Mouse (Mus musculus) liver, postnatal 0 days (tissue): ENCODE measurements around the gene Mob2.

Source experiments
- CTCF ChIP-seq: sonication (generic); IDR thresholded peaks from 2 replicates; pipeline ENCODE4 v1.5.1; 2016; ENCODE audit warnings: antibody characterized with exemption, low read depth
- EP300 ChIP-seq: IDR thresholded peaks from 2 replicates; pipeline ENCODE4 v1.6.1; 2016; ENCODE audit warnings: antibody characterized with exemption, low read depth, mild to moderate bottlenecking

GRCm38 (mm10) chr7:142019699-142020098 is 41.2 kb downstream of the Mob2 start:
- peak; percentile 51 for TF ChIP-seq CTCF
- no peak for TF ChIP-seq EP300
